Mouse (Mus musculus): ENCODE data around the gene Tgfbr3.

DNA sequence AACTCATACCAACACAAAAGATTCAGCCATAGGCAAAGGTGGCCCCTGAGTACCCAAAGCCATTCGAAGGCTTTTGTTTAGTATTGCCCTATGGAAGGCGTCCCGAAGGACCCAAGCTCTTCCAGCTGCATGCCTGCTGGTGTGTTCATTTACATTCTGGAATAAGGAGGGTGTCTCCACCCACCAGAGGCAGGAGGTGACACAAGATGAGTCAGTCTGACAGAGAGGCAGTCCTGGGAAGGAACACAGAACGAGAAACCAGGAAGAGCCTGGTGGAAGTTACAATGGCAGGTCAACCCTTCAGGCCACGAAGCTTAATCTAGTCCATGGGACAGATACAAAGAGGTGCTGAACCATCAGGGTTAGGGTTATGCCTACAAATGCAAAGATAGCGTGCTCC is 169.5 kb downstream of the Tgfbr3 start:
- TF ChIP-seq POLR2A (IDR thresholded peaks at IDR 0.05; ENCODE audit: insufficient read length, low read depth): no peak
- TF ChIP-seq E2F4 (IDR thresholded peaks at IDR 0.05; ENCODE audit: insufficient read depth): no peak
- TF ChIP-seq MYOG (IDR thresholded peaks at IDR 0.05; ENCODE audit: control insufficient read depth in 1 of 3, insufficient read depth in 1 of 3, insufficient read length in 2 of 3, low read depth in 2 of 3): no peak
- TF ChIP-seq MAX (IDR thresholded peaks at IDR 0.05; ENCODE audit: low read depth): no peak
- TF ChIP-seq TCF12 (IDR thresholded peaks at IDR 0.05; ENCODE audit: insufficient read depth, poor library complexity, severe bottlenecking): no peak
- TF ChIP-seq CEBPB (IDR thresholded peaks at IDR 0.05; ENCODE audit: insufficient read depth, poor library complexity, severe bottlenecking): no peak
- no peak for TF ChIP-seq POLR2AphosphoS2 (IDR thresholded peaks at IDR 0.05; ENCODE audit: insufficient read length, low read depth)
- TF ChIP-seq USF1 (IDR thresholded peaks at IDR 0.05; ENCODE audit: low read depth): no peak
- TF ChIP-seq MYOD1 (IDR thresholded peaks at IDR 0.05; ENCODE audit: control insufficient read depth in 1 of 3, insufficient read length in 2 of 3, low read depth in 2 of 3): no peak
- TF ChIP-seq SRF (IDR thresholded peaks at IDR 0.05; ENCODE audit: control insufficient read depth, insufficient read length, low read depth): no peak

Measured in myocyte (in vitro differentiated cells).